Mouse (Mus musculus) A20 (cell line): Measurements from ENCODE around the gene Zfp697.
"Not testable (repeated sequence)": the region's sequence is repeated elsewhere in the genome, so short reads cannot be mapped to it uniquely, and the experiment has no call there.

ENCODE experiments used
- DNase-seq: peaks from one replicate; pipeline ENCODE4 v3.0.0-alpha.2; 2011; ENCODE audit warnings: low read depth, low spot score

Zfp697 gene

GRCm38 (mm10) chr3:98629633-98630032, 247.4 kb downstream of the Zfp697 start:
- no peak for DNase-seq

DNA sequence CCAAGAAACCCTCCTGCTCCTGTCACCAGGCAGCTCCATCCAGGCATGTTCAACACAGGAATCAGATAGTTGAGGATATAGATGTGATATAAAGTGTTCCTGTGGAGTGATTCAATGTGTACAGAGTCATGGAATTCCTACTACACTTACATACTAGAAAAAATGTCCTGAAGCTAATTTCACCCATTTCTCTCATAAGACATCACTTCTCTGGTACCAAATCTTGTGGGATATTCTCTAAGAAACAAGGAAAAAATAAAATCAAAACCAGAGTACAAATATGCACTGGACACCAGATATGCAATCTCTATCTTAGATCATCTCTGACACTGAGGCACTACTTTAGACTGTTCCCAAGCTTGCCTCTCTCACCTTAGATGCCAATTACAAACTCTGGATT, 247.9 kb downstream of the Zfp697 start, which contains the start of gene Hsd3b5:
Gene Hsd3b5, minus strand, starts transcription at position 101 of the 400 bp plus-strand sequence.
- DNase-seq = no peak

GRCm38 (mm10) chr3:98635145-98635544, 252.9 kb downstream of the Zfp697 start:
- DNase-seq = no peak

DNA sequence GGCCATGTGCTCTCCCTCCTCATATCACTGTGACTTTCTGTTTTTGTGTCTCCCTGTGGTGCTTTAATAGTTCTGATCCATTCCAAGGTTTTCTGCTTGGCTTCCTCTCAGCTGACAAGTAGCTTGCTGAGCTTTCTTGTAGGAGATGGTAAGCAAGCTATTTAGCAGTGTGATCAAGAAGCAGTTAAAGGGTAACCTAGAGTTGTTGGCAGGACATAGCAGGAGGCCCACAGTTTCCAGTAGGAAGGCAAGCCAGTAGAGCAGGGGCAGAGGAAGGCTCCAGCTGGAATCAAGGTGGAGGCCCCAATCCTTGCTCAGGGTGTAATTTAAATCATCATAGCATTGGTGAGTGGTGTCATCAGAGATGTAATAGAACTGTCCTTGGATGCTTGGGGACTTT, 298.5 kb downstream of the Zfp697 start:
- no peak for DNase-seq

GRCm38 (mm10) chr3:98682401-98682800, 300.1 kb downstream of the Zfp697 start:
- no peak for DNase-seq

- no peak for DNase-seq
These were observed 338.5 kb downstream of the Zfp697 start for GRCm38 (mm10) chr3:98720740-98721139.

DNA sequence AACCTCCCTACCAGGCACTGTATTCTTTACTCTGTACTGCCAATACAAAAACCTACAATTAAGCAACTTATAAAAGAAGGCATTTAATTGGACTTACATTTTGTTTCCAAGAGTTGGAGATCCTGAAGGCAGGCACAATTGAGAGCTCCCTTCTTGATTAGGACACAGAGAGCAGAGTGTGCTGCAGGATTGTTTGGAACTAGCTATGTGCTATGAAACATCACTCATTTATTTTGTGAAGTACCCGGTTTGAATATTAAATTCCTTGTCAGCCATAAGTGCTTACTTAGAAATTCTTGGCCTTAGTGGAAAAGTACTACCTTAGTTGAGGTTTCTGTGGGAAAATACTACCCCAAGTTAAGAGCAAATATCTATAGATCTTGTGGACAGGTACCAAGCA, 342.1 kb downstream of the Zfp697 start, which contains the start of gene Hsd3b2:
Gene Hsd3b2, minus strand, starts transcription at position 168 of the 400 bp plus-strand sequence.
- no peak for DNase-seq

DNA sequence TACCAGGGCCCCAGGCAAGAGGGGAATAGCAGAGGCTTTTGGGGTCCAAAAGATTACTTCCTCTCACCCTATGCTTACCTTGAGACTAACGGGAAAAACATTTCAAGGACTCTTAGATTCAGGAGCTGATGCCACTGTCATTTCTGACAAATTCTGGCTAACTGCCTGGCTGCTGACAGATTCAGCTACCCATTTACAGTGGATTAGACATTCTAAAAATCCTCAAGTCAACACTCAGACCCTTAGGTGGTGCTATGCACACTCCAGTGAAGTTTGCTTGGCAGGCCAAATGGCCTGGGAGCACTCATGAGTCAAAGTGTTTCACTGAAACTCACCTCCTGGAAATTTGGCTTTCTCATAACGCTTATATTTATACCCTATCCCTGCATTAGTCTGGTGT, 344.0 kb downstream of the Zfp697 start:
- DNase-seq = no peak

DNA sequence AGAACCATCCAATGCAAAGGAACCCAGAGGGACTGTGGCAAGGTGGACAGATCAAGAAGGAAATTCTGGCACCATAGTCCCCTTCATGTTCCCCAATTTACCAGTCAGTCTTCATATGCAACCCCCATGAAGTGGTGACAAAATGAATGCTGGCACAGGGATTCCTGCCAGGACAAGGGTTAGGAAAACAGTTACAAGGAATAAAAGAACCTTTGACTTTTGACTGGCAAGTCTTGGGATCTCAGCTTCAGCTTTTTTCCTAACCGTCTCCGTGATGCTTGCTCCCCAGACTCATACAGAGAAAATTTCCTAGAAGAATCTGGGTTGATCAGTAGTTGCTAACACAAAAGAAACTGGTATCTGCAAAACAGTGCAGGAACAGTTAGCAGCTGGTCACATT, 351.5 kb downstream of the Zfp697 start:
- no peak for DNase-seq

GRCm38 (mm10) chr3:98734340-98734739, 352.1 kb downstream of the Zfp697 start:
- DNase-seq = no peak

DNA sequence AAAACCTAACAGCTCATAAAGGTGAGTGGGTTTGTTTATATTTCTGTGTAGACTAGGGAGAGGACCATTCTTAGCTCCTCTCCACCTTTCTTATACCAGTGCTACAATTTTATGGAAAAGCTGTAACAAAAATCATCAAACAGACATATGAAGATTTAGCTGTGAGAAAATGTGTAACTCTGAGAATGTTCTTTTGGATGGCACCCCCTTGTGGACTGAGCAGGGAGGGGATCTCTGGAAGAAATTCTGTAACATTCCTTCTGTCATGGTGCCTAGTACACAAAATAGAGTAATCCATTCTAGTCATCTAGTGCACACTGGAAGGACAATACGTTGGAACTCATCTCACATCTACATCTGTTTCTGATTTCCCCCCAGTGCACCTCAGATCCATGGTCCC, 358.8 kb downstream of the Zfp697 start:
- DNase-seq = not testable (repeated sequence)

GRCm38 (mm10) chr3:98752171-98752570, 369.9 kb downstream of the Zfp697 start:
- DNase-seq = no peak

GRCm38 (mm10) chr3:98756836-98757235, 374.6 kb downstream of the Zfp697 start:
- no peak for DNase-seq

GRCm38 (mm10) chr3:98764155-98764554, 381.9 kb downstream of the Zfp697 start:
- no peak for DNase-seq

DNA sequence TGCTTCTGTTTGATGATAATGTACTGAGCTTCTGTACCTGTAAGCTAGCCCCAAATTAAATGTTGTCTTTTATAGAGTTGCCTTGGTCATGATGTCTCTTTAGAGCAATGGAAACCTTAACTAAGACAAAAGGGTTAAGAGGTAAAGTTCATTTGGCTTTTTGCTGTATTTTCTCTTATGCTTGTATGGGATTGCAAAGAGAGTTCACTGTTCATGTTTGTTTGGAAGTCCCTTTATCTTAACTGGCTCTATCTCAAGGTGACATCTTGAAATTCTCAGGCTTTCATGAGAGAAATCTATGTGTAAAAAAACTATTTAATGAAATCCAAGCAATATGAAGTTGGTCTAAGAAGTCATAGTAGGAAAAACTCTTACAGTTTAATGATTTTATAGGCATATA, 398.7 kb downstream of the Zfp697 start:
- DNase-seq = no peak

DNA sequence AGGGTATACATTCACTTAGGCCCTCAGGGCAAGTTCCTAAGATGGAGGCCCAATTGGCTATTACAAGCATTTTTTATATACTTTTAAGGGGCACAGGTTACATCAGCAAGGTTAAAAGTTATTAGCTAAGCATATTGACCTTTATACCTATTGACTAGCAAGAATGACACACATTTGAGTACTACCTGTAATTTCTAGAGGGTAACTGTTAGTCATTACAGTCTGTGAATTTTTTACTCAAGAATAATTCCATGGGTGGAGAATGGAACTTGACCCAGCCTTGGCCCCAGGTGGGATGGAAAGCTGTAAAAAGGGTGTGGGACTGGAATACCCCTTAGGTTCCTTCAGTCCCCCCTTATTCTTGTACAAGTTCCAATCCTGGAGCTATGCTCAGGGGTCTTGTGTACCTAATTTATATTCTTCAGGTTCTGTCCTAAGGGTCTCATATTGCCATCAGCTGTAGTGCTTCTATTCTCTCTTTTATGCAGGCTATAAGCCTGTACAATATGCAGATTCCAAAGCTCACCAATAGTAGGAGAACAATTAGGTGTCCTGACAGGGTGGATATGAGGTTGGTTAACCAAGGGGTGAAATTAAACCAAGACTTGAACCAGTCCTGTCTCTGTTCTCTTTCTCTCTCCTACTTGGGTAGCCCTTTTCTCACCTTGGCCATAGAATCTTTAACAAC, 400.1 kb downstream of the Zfp697 start:
- DNase-seq = no peak

DNA sequence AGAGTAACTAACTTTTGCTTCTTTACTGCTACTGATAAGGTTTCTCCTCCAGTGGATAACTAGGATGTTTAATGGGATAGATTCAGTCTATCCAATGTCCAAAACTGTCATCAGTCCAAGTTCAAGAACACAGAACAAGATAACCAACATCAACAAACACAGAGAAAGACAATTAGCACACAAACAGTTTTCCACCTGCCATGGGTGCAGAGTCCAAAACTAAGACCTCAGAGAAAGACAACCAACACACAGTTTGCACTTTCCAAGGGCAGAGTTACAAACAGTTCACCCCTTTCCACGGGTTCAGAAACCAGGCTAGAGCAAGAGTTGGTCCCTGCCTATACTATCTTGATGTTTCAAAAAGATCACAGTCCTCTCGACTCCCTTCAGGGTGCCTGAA, 404.3 kb downstream of the Zfp697 start:
- no peak for DNase-seq
